Mouse (Mus musculus) liver, embryonic 14.5 days (tissue): ENCODE results near the gene Il11ra1. TPM values are rescaled to one million over a fixed set of nuclear protein-coding genes. Genes with fewer than 3 reads are reported as not detected.
"Not testable (repeated sequence)": the region's sequence is repeated elsewhere in the genome, so short reads cannot be mapped to it uniquely, and the experiment has no call there.

Source experiments
- ATAC-seq: fragments of 200-750 bp; cut with Nextera tagmentation; 2 replicates; pipeline ENCODE4 v1.8.0; 2017; ENCODE audit warnings: moderate number of reproducible peaks, mild to moderate bottlenecking, moderate library complexity; ENCODE audit not compliant: insufficient read depth
- DNase-seq, 3 experiments: peaks; one replicate each; pipeline ENCODE4 v3.0.0-alpha.2; 2012 to 2013; ENCODE audit warnings: low read depth in 3 of 3, low spot score in 3 of 3
- H3K27ac ChIP-seq: fragments of 300-500 bp; sonication (generic); 2 replicates; pipeline ENCODE4 v1.5.1; 2014; ENCODE audit warnings: moderate library complexity, mild to moderate bottlenecking, control low read depth, inconsistent platforms
- H3K27me3 ChIP-seq: fragments of 300-500 bp; sonication (generic); 2 replicates; pipeline ENCODE4 v1.6.1; 2014; ENCODE audit warnings: mild to moderate bottlenecking, low read length, moderate library complexity; ENCODE audit not compliant: control insufficient read depth, insufficient read depth
- H3K36me3 ChIP-seq: fragments of 300-500 bp; sonication (generic); replicated peaks from 2 replicates; pipeline ENCODE4 v1.6.1; 2014; ENCODE audit warnings: low read depth; ENCODE audit not compliant: control insufficient read depth, insufficient read depth
- H3K4me1 ChIP-seq, 2 experiments: fragments of 200-500 bp in 1 of 2; fragments of 300-500 bp in 1 of 2; sonication (generic) in 1 of 2; replicated peaks; 2 replicates each; pipeline ENCODE4 v1.6.1; 2012 to 2014; ENCODE audit warnings: antibody characterized with exemption in 1 of 2, inconsistent platforms in 1 of 2, low read length in 1 of 2; ENCODE audit not compliant: control insufficient read depth in 2 of 2, insufficient read depth in 2 of 2
- H3K4me2 ChIP-seq: fragments of 300-500 bp; sonication (generic); 2 replicates; pipeline ENCODE4 v1.6.1; 2014; ENCODE audit warnings: low read depth, mild to moderate bottlenecking, control low read depth, moderate library complexity
- H3K4me3 ChIP-seq, 2 experiments: fragments of 200-500 bp in 1 of 2; fragments of 300-500 bp in 1 of 2; sonication (generic) in 1 of 2; 2 replicates each; pipeline ENCODE4 v1.5.1; 2012 to 2014; ENCODE audit warnings: low read depth in 2 of 2, low read length in 2 of 2, mild to moderate bottlenecking in 2 of 2, control low read depth in 1 of 2, inconsistent platforms in 1 of 2, moderate library complexity in 1 of 2; ENCODE audit not compliant: insufficient read depth in 1 of 2
- H3K9ac ChIP-seq: fragments of 300-500 bp; sonication (generic); replicated peaks from 2 replicates; pipeline ENCODE4 v1.6.1; 2014; ENCODE audit warnings: mild to moderate bottlenecking, control low read depth, moderate library complexity
- H3K9me3 ChIP-seq: fragments of 300-500 bp; sonication (generic); 2 replicates; pipeline ENCODE4 v1.6.1; 2016; ENCODE audit warnings: low read length, mixed read lengths; ENCODE audit not compliant: control insufficient read depth
- WGBS: fragments of 180-500 bp; shearing (Covaris S2); extraction: QIAGEN DNeasy Blood & Tissue Kit; methylation state at CpG from one replicate; pipeline ENCODE4 v1.1.7; 2014; ENCODE audit not compliant: insufficient replicate concordance; 5-methylcytosine and 5-hydroxymethylcytosine counted together
- polyA plus RNA-seq, 2 experiments: library from polyadenylated mRNA; depleted of rRNA in 1 of 2; stranded (reverse) in 1 of 2; unstranded in 1 of 2; fragments of >200 nt; fragmentation: Nextera tagmentation in 1 of 2; extraction: Ambion mirVana in 1 of 2; gene quantifications; 2 replicates each; pipeline versions ENCODE4 v1.2.1 to v1.2.3; 2012 to 2014

The Il11ra1 gene
- polyA plus RNA-seq, 2 experiments, result 13.9 to 23.8 TPM

- H3K4me3 ChIP-seq, ATAC-seq, H3K4me1 ChIP-seq, H3K36me3 ChIP-seq, H3K27ac ChIP-seq, H3K9ac ChIP-seq, DNase-seq, H3K4me2 ChIP-seq, H3K9me3 ChIP-seq: not testable (repeated sequence)
- 2% methylated on average over 13 of the region's 14 CpGs for WGBS
- peaks cover 13% of the 10 kb centered on the region for H3K27me3 ChIP-seq
Measured at GRCm38 (mm10) chr4:41684931-41685453, 14.8 kb upstream of the Il11ra1 start.

- not testable (repeated sequence) for H3K4me1 ChIP-seq, ATAC-seq
- WGBS, result 21% methylated on average over 10 of the region's 10 CpGs
Measured at GRCm38 (mm10) chr4:41685882-41686492, 13.8 kb upstream of the Il11ra1 start.

DNA sequence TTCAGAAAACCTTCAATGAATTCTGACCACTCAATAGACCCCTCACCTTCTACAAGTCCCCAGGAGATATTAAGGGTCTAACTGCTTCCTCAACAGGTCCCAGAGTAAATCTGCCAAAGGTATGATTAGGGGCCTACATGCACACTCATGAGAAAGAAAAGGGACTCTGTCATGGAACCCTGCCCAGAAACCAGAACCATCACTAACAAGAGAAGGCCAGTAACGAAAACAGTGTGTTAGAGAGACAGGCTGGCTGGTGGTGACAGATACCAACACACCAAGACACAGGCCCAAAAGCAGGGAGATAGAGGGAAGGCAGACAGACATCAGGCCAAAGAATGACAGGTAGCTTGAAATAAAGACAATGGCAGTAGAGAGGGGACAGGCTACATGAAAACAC, 11.2 kb upstream of the Il11ra1 start:
- not testable (repeated sequence) for H3K9ac ChIP-seq, H3K36me3 ChIP-seq, ATAC-seq, H3K27me3 ChIP-seq, H3K9me3 ChIP-seq, H3K4me2 ChIP-seq, H3K4me1 ChIP-seq, DNase-seq, H3K4me3 ChIP-seq, H3K27ac ChIP-seq
- 67% methylated on average over 1 of the region's 1 CpGs for WGBS

More at GRCm38 (mm10) chr4:41685882-41686492, 13.8 kb upstream of the Il11ra1 start:
- not testable (repeated sequence) for H3K27ac ChIP-seq, DNase-seq, H3K4me3 ChIP-seq, H3K9ac ChIP-seq, H3K36me3 ChIP-seq, H3K9me3 ChIP-seq, H3K4me2 ChIP-seq
- peaks cover 13% of the 10 kb centered on the region for H3K27me3 ChIP-seq

DNA sequence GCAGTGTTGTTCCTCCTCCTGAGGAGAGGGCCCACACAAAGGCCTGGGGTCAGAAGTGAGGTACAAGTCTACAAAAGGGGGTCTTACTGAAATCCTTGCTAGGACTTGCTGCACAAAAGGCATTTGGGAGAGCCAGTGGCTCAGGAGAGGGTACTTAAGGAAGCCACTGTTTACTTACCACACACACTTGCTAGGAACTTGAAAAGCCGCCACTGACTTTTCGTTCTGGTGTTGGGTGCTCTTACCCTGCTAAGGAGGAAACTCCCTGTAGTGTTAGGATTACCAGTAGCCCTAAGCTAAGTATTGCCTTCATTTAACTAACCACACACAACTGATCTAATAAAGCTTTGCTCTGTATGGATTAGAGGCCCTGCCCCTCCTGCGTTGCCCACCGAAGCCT, 9.8 kb upstream of the Il11ra1 start:
- not testable (repeated sequence) for H3K9me3 ChIP-seq, H3K27me3 ChIP-seq, ATAC-seq, H3K4me1 ChIP-seq, DNase-seq, H3K9ac ChIP-seq, H3K27ac ChIP-seq, H3K36me3 ChIP-seq, H3K4me3 ChIP-seq, H3K4me2 ChIP-seq
- no CpG with 5 or more reads among the region's 4 CpGs for WGBS

- H3K4me3 ChIP-seq, H3K36me3 ChIP-seq, H3K27me3 ChIP-seq, H3K9me3 ChIP-seq, H3K9ac ChIP-seq, H3K4me2 ChIP-seq, H3K4me1 ChIP-seq, DNase-seq, H3K27ac ChIP-seq, ATAC-seq: not testable (repeated sequence)
- 4% methylated on average over 4 of the region's 4 CpGs for WGBS
Measured at GRCm38 (mm10) chr4:41693511-41693910, 6.3 kb upstream of the Il11ra1 start.

GRCm38 (mm10) chr4:41695800-41696199, 4.0 kb upstream of the Il11ra1 start:
- not testable (repeated sequence) for DNase-seq, H3K4me1 ChIP-seq, H3K27me3 ChIP-seq, H3K9ac ChIP-seq, H3K9me3 ChIP-seq, H3K4me3 ChIP-seq, H3K4me2 ChIP-seq, ATAC-seq, H3K27ac ChIP-seq, H3K36me3 ChIP-seq
- 3% methylated on average over 12 of the region's 38 CpGs for WGBS

- not testable (repeated sequence) for H3K4me1 ChIP-seq, ATAC-seq
Measured at GRCm38 (mm10) chr4:41696452-41696851, 3.3 kb upstream of the Il11ra1 start.

More at GRCm38 (mm10) chr4:41696452-41696851, 3.3 kb upstream of the Il11ra1 start:
- not testable (repeated sequence) for H3K27me3 ChIP-seq, H3K27ac ChIP-seq, H3K36me3 ChIP-seq, DNase-seq, H3K9ac ChIP-seq, H3K4me3 ChIP-seq, H3K4me2 ChIP-seq, H3K9me3 ChIP-seq
- WGBS, result 6% methylated on average over 13 of the region's 15 CpGs
